Mouse (Mus musculus) midbrain, embryonic 14.5 days (tissue): ENCODE results near the gene Crabp2. TPM values are rescaled to one million over a fixed set of nuclear protein-coding genes. Genes with fewer than 3 reads are reported as not detected.
A peak's percentile ranks its signal among the peaks of the same experiment; 100 is the strongest.

Experiments
- ATAC-seq: fragments of 200-750 bp; cut with Nextera tagmentation; 2 replicates; pipeline ENCODE4 v1.8.0; 2017; ENCODE audit warnings: moderate number of reproducible peaks, moderate library complexity; ENCODE audit not compliant: low FRiP score, low TSS enrichment
- DNase-seq: peaks from one replicate; pipeline ENCODE4 v3.0.0-alpha.2; 2015
- H3K27ac ChIP-seq: fragments of 300-500 bp; sonication (generic); replicated peaks from 2 replicates; pipeline ENCODE4 v1.5.1; 2014; ENCODE audit warnings: mild to moderate bottlenecking, low read depth, low read length, moderate library complexity
- H3K27me3 ChIP-seq: fragments of 300-500 bp; sonication (generic); 2 replicates; pipeline ENCODE4 v1.6.1; 2014; ENCODE audit warnings: low read length, control low read depth, mixed read lengths; ENCODE audit not compliant: control insufficient read depth, insufficient read depth
- H3K36me3 ChIP-seq: fragments of 300-500 bp; sonication (generic); 2 replicates; pipeline ENCODE4 v1.6.1; 2014; ENCODE audit warnings: low read length, control low read depth; ENCODE audit not compliant: control insufficient read depth, insufficient read depth
- H3K4me1 ChIP-seq: fragments of 300-500 bp; sonication (generic); 2 replicates; pipeline ENCODE4 v1.6.1; 2014; ENCODE audit warnings: mild to moderate bottlenecking, antibody characterized with exemption, low read length, control low read depth; ENCODE audit not compliant: control insufficient read depth, insufficient read depth
- H3K4me2 ChIP-seq: fragments of 300-500 bp; sonication (generic); 2 replicates; pipeline ENCODE4 v1.6.1; 2014; ENCODE audit warnings: mild to moderate bottlenecking, low read length, moderate library complexity
- H3K4me3 ChIP-seq: fragments of 300-500 bp; sonication (generic); replicated peaks from 2 replicates; pipeline ENCODE4 v1.5.1; 2014; ENCODE audit warnings: low read depth, low read length
- H3K9ac ChIP-seq: fragments of 300-500 bp; sonication (generic); replicated peaks from 2 replicates; pipeline ENCODE4 v1.6.1; 2014; ENCODE audit warnings: mild to moderate bottlenecking, low read length, moderate library complexity
- H3K9me3 ChIP-seq: fragments of 300-500 bp; sonication (generic); 2 replicates; pipeline ENCODE4 v1.6.1; 2016; ENCODE audit warnings: low read length, control low read depth, mixed read lengths; ENCODE audit not compliant: control insufficient read depth
- WGBS: fragments of 180-500 bp; shearing (Covaris S2); extraction: QIAGEN DNeasy Blood & Tissue Kit; methylation state at CpG from one replicate; pipeline ENCODE4 v1.1.7; 2014; 5-methylcytosine and 5-hydroxymethylcytosine counted together
- polyA plus RNA-seq: library from polyadenylated mRNA; unstranded; fragments of >200 nt; fragmentation: Nextera tagmentation; extraction: Ambion mirVana; gene quantifications from 2 replicates; pipeline ENCODE4 v1.2.1, GENCODE M21; 2014

Gene Crabp2
- polyA plus RNA-seq, 1 experiment from 2014 or later = 42.4 TPM

GRCm38 (mm10) chr3:88000816-88001595 is 52.5 kb downstream of the Crabp2 start:
- ATAC-seq (no peak), DNase-seq (no peak)
- Histone ChIP-seq H3K4me2 (peak overlapping the region; percentile 61), H3K4me3 (peak overlapping the region; percentile 39; the same call in 1 of the 2 replicates), H3K4me1 (peaks cover 13% of the 10 kb centered on the region), H3K9ac (no peak overlapping the region), H3K27ac (no peak overlapping the region), H3K36me3 (no peaks in the 10 kb centered on the region), H3K9me3 (no peaks in the 10 kb centered on the region), H3K27me3 (peaks cover 69% of the 10 kb centered on the region)
- WGBS = 15% methylated on average over 11 of the region's 11 CpGs

DNA sequence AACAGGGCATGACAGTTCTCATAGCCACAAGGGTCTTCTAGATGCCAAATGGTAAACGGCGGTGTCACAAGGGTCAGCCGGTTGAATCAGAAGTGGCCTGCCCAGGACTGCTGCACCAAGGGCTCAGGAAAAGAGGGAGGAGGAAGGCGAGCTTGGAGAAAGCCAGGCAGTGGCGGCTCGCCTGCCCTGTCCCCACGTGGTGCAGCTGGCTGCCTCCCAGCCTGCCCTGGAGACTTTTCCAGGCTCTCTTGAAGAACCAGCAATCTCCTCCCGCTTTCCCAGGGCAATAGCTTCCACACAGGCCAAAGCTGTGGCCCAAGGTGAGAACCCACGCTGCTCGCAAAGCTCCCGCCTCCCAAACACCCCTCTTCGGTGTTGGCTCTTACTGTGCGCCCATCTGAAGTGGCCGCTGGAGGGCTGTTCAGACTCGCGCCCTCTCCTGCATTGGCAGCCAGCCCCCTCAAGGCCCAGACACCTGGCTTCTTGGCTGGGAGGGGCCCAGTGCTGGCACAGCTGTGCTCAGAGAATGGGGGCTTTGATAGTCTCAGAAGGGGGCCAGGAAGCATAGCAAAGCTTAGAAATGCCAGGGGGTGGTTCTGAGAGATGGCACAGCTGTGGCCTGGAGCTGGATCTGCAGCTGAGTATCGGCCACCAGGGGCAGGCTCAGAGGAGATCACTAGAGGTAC is 54.0 kb downstream of the Crabp2 start:
- Histone ChIP-seq H3K9ac (no peak overlapping the region), H3K27me3 (peaks cover 55% of the 10 kb centered on the region), H3K4me3 (no peak overlapping the region), H3K4me1 (peaks cover 9% of the 10 kb centered on the region), H3K9me3 (no peaks in the 10 kb centered on the region), H3K27ac (0 out of 2 replicates have a peak overlapping the region, but pooled peaks have one; percentile 5), H3K36me3 (no peaks in the 10 kb centered on the region), H3K4me2 (no peak overlapping the region)
- peak; percentile 51 for DNase-seq
- ATAC-seq = no peak
- 4% methylated on average over 17 of the region's 17 CpGs for WGBS

Other genes starting within 250 kb of the Crabp2 start
- gene Lrrc71, start 200.0 kb upstream of the Crabp2 start, polyA plus RNA-seq = 0.49 and 0.50 TPM in 2 replicates
- gene Ntrk1, start 153.5 kb upstream of the Crabp2 start, polyA plus RNA-seq = 1.2 and 1.7 TPM in 2 replicates
- gene Insrr, start 151.7 kb upstream of the Crabp2 start, polyA plus RNA-seq = 0.13 and 0.97 TPM in 2 replicates
- 2.2 and 6.9 TPM in 2 replicates for gene Pear1, start 124.4 kb upstream of the Crabp2 start, polyA plus RNA-seq
- 0.05 TPM in 1 of 2 replicates, not detected in the other for gene Sh2d2a, start 101.9 kb upstream of the Crabp2 start, polyA plus RNA-seq
- gene Prcc, start 63.1 kb upstream of the Crabp2 start, polyA plus RNA-seq = 17.4 and 22.5 TPM in 2 replicates
- 157 and 185 TPM in 2 replicates for gene Hdgf, start 42.3 kb upstream of the Crabp2 start, polyA plus RNA-seq
- 55.8 and 56.3 TPM in 2 replicates for gene Mrpl24, start 29.2 kb upstream of the Crabp2 start, polyA plus RNA-seq
- gene Isg20l2, start 18.4 kb upstream of the Crabp2 start, polyA plus RNA-seq = 19.1 and 23.2 TPM in 2 replicates
- gene Rrnad1, start 17.9 kb upstream of the Crabp2 start, polyA plus RNA-seq = 19.1 and 21.7 TPM in 2 replicates
- gene Nes, start 22.4 kb downstream of the Crabp2 start, polyA plus RNA-seq = 19.0 and 28.8 TPM in 2 replicates
- gene Bcan, start 51.6 kb downstream of the Crabp2 start, polyA plus RNA-seq = 34.3 and 49.7 TPM in 2 replicates
- gene Hapln2, start 78.9 kb downstream of the Crabp2 start, polyA plus RNA-seq = 0.47 and 0.57 TPM in 2 replicates
- gene Gpatch4, start 94.4 kb downstream of the Crabp2 start, polyA plus RNA-seq = 22.9 and 30.3 TPM in 2 replicates
- 150 and 172 TPM in 2 replicates for gene Naxe, start 109.8 kb downstream of the Crabp2 start, polyA plus RNA-seq
- not detected in 2 replicates for gene Ttc24, start 129.6 kb downstream of the Crabp2 start, polyA plus RNA-seq
- gene Iqgap3, start 133.3 kb downstream of the Crabp2 start, polyA plus RNA-seq = 2.7 and 3.5 TPM in 2 replicates
- 22.3 and 23.7 TPM in 2 replicates for gene Mef2d, start 193.7 kb downstream of the Crabp2 start, polyA plus RNA-seq